Mouse (Mus musculus) forebrain, embryonic 15.5 days (tissue): ENCODE measurements around the gene Hrct1. TPM values are rescaled to one million over a fixed set of nuclear protein-coding genes. Genes with fewer than 3 reads are reported as not detected.

Source experiments
- ATAC-seq: fragments of 200-750 bp; cut with Nextera tagmentation; replicated peaks from 2 replicates; pipeline ENCODE4 v1.8.0; 2017; ENCODE audit warnings: mild to moderate bottlenecking, moderate TSS enrichment, moderate library complexity
- H3K27ac ChIP-seq: fragments of 300-500 bp; sonication (generic); replicated peaks from 2 replicates; pipeline ENCODE4 v1.5.1; 2015; ENCODE audit warnings: mild to moderate bottlenecking, inconsistent platforms
- H3K27me3 ChIP-seq: fragments of 300-500 bp; sonication (generic); 2 replicates; pipeline ENCODE4 v1.6.1; 2015; ENCODE audit warnings: inconsistent platforms
- H3K36me3 ChIP-seq: fragments of 300-500 bp; sonication (generic); 2 replicates; pipeline ENCODE4 v1.6.1; 2015; ENCODE audit warnings: mild to moderate bottlenecking, inconsistent platforms
- H3K4me1 ChIP-seq: fragments of 300-500 bp; sonication (generic); 2 replicates; pipeline ENCODE4 v1.6.1; 2015; ENCODE audit warnings: inconsistent platforms
- H3K4me2 ChIP-seq: fragments of 300-500 bp; sonication (generic); replicated peaks from 2 replicates; pipeline ENCODE4 v1.6.1; 2015; ENCODE audit warnings: mild to moderate bottlenecking, inconsistent platforms
- H3K4me3 ChIP-seq: fragments of 300-500 bp; sonication (generic); 2 replicates; pipeline ENCODE4 v1.5.1; 2015; ENCODE audit warnings: mild to moderate bottlenecking, inconsistent platforms
- H3K9ac ChIP-seq: fragments of 300-500 bp; sonication (generic); replicated peaks from 2 replicates; pipeline ENCODE4 v1.6.1; 2015; ENCODE audit warnings: mild to moderate bottlenecking, inconsistent platforms
- H3K9me3 ChIP-seq: fragments of 300-500 bp; sonication (generic); 2 replicates; pipeline ENCODE4 v1.6.1; 2016; ENCODE audit warnings: inconsistent platforms
- WGBS: fragments of 180-500 bp; shearing (Covaris S2); methylation state at CpG from one replicate; pipeline ENCODE4 v1.1.7; 2015; ENCODE audit warnings: mixed read lengths; 5-methylcytosine and 5-hydroxymethylcytosine counted together
- polyA plus RNA-seq: library from polyadenylated mRNA; unstranded; fragments of >200 nt; fragmentation: Nextera tagmentation; extraction: Ambion mirVana; gene quantifications from 2 replicates; pipeline ENCODE4 v1.2.1, GENCODE M21; 2015

The Hrct1 gene
- polyA plus RNA-seq, 1 experiment from 2014 or later: 0.19 TPM

GRCm38 (mm10) chr4:43759571-43760418, 32.8 kb downstream of the Hrct1 start:
- Histone ChIP-seq H3K4me2 (no peak overlapping the region), H3K4me3 (no peak overlapping the region), H3K9me3 (no peaks in the 10 kb centered on the region), H3K27me3 (no peaks in the 10 kb centered on the region), H3K36me3 (no peaks in the 10 kb centered on the region), H3K27ac (no peak overlapping the region), H3K9ac (no peak overlapping the region), H3K4me1 (no peaks in the 10 kb centered on the region)
- no peak for ATAC-seq
- 83% methylated on average over 21 of the region's 21 CpGs for WGBS

GRCm38 (mm10) chr4:43760460-43760859, 33.5 kb downstream of the Hrct1 start:
- H3K27ac ChIP-seq: no peak overlapping the region
- no peak overlapping the region for H3K4me2 ChIP-seq
- no peaks in the 10 kb centered on the region for H3K9me3 ChIP-seq
- no peaks in the 10 kb centered on the region for H3K4me1 ChIP-seq
- H3K4me3 ChIP-seq: no peak overlapping the region
- no peak for ATAC-seq
- no peaks in the 10 kb centered on the region for H3K27me3 ChIP-seq
- H3K36me3 ChIP-seq: no peaks in the 10 kb centered on the region
- H3K9ac ChIP-seq: no peak overlapping the region
- WGBS: 75% methylated on average over 10 of the region's 10 CpGs

- H3K4me1 ChIP-seq: no peaks in the 10 kb centered on the region
- no peaks in the 10 kb centered on the region for H3K27me3 ChIP-seq
- no peak overlapping the region for H3K4me2 ChIP-seq
- 80% methylated on average over 2 of the region's 2 CpGs for WGBS
- H3K9ac ChIP-seq: no peak overlapping the region
- H3K4me3 ChIP-seq: no peak overlapping the region
- H3K36me3 ChIP-seq: no peaks in the 10 kb centered on the region
- H3K9me3 ChIP-seq: no peaks in the 10 kb centered on the region
- no peak for ATAC-seq
- H3K27ac ChIP-seq: no peak overlapping the region
Measured at GRCm38 (mm10) chr4:43761336-43761735, 34.3 kb downstream of the Hrct1 start.

- no peak for ATAC-seq
- Histone ChIP-seq H3K27ac (no peak overlapping the region), H3K4me3 (no peak overlapping the region), H3K9me3 (no peaks in the 10 kb centered on the region), H3K27me3 (no peaks in the 10 kb centered on the region), H3K9ac (no peak overlapping the region), H3K36me3 (no peaks in the 10 kb centered on the region), H3K4me2 (no peak overlapping the region), H3K4me1 (no peaks in the 10 kb centered on the region)
- 23% methylated on average over 7 of the region's 7 CpGs for WGBS
Measured at GRCm38 (mm10) chr4:43763410-43763809, 36.4 kb downstream of the Hrct1 start.

GRCm38 (mm10) chr4:43768341-43768740, 41.4 kb downstream of the Hrct1 start:
- no peaks in the 10 kb centered on the region for H3K27me3 ChIP-seq
- H3K9me3 ChIP-seq: no peaks in the 10 kb centered on the region
- no peak for ATAC-seq
- H3K4me2 ChIP-seq: no peak overlapping the region
- H3K4me3 ChIP-seq: no peak overlapping the region
- WGBS: 90% methylated on average over 5 of the region's 5 CpGs
- H3K4me1 ChIP-seq: no peaks in the 10 kb centered on the region
- no peaks in the 10 kb centered on the region for H3K36me3 ChIP-seq
- H3K27ac ChIP-seq: no peak overlapping the region
- no peak overlapping the region for H3K9ac ChIP-seq

- no peak for ATAC-seq
- Histone ChIP-seq H3K4me2 (no peak overlapping the region), H3K36me3 (no peaks in the 10 kb centered on the region), H3K9ac (no peak overlapping the region), H3K27ac (no peak overlapping the region), H3K4me1 (no peaks in the 10 kb centered on the region), H3K4me3 (no peak overlapping the region), H3K27me3 (no peaks in the 10 kb centered on the region), H3K9me3 (no peaks in the 10 kb centered on the region)
- WGBS: 100% methylated on average over 2 of the region's 2 CpGs
Measured at GRCm38 (mm10) chr4:43769374-43769773, 42.4 kb downstream of the Hrct1 start.

- Histone ChIP-seq H3K4me2 (no peak within 1 kb of the TSS), H3K9ac (no peak within 1 kb of the TSS), H3K4me1 (no peaks in the 10 kb centered on the region), H3K4me3 (no peak within 1 kb of the TSS), H3K27ac (no peak within 1 kb of the TSS), H3K9me3 (no peaks in the 10 kb centered on the region), H3K27me3 (no peaks in the 10 kb centered on the region), H3K36me3 (no peaks in the 10 kb centered on the region)
- ATAC-seq: no peak
- WGBS: 86% methylated on average over 6 of the region's 6 CpGs
Measured at GRCm38 (mm10) chr4:43770909-43771308, 43.9 kb downstream of the Hrct1 start, which contains the start of gene Olfr159. Gene Olfr159, minus strand, starts transcription at chr4:43771009.

- no peak overlapping the region for H3K4me2 ChIP-seq
- H3K36me3 ChIP-seq: no peaks in the 10 kb centered on the region
- H3K27me3 ChIP-seq: no peaks in the 10 kb centered on the region
- H3K9ac ChIP-seq: no peak overlapping the region
- no peak overlapping the region for H3K27ac ChIP-seq
- WGBS: 67% methylated on average over 6 of the region's 6 CpGs
- H3K9me3 ChIP-seq: no peaks in the 10 kb centered on the region
- H3K4me3 ChIP-seq: no peak overlapping the region
- no peaks in the 10 kb centered on the region for H3K4me1 ChIP-seq
- no peak for ATAC-seq
Measured at GRCm38 (mm10) chr4:43771626-43772025, 44.6 kb downstream of the Hrct1 start.

GRCm38 (mm10) chr4:43772304-43772703, 45.3 kb downstream of the Hrct1 start:
- H3K36me3 ChIP-seq: no peaks in the 10 kb centered on the region
- no peak for ATAC-seq
- H3K9me3 ChIP-seq: no peaks in the 10 kb centered on the region
- no peak overlapping the region for H3K9ac ChIP-seq
- H3K4me2 ChIP-seq: no peak overlapping the region
- H3K4me3 ChIP-seq: no peak overlapping the region
- H3K27ac ChIP-seq: no peak overlapping the region
- WGBS: 28% methylated on average over 2 of the region's 2 CpGs
- no peaks in the 10 kb centered on the region for H3K27me3 ChIP-seq
- no peaks in the 10 kb centered on the region for H3K4me1 ChIP-seq

Other genes with a start within 250 kb of the Hrct1 start
- gene Sit1, start 243.5 kb upstream of the Hrct1 start, polyA plus RNA-seq: not detected in 2 replicates
- gene Ccdc107, start 234.3 kb upstream of the Hrct1 start, polyA plus RNA-seq: 61.0 and 61.8 TPM in 2 replicates
- gene Arhgef39, start 227.5 kb upstream of the Hrct1 start, polyA plus RNA-seq: 17.5 and 25.3 TPM in 2 replicates
- 0.19 and 0.41 TPM in 2 replicates for gene Car9, start 220.2 kb upstream of the Hrct1 start, polyA plus RNA-seq
- 9.7 and 9.8 TPM in 2 replicates for gene Tpm2, start 203.4 kb upstream of the Hrct1 start, polyA plus RNA-seq
- 77.7 and 78.8 TPM in 2 replicates for gene Creb3, start 164.9 kb upstream of the Hrct1 start, polyA plus RNA-seq
- gene Tln1, start 164.5 kb upstream of the Hrct1 start, polyA plus RNA-seq: 53.2 and 54.2 TPM in 2 replicates
- gene Rgp1, start 148.5 kb upstream of the Hrct1 start, polyA plus RNA-seq: 21.5 and 28.2 TPM in 2 replicates
- 59.1 and 61.0 TPM in 2 replicates for gene Gba2, start 148.3 kb upstream of the Hrct1 start, polyA plus RNA-seq
- gene Msmp, start 142.7 kb upstream of the Hrct1 start, polyA plus RNA-seq: 0.56 and 0.81 TPM in 2 replicates
- gene Npr2, start 95.3 kb upstream of the Hrct1 start, polyA plus RNA-seq: 12.7 and 15.4 TPM in 2 replicates
- gene Spag8, start 73.6 kb upstream of the Hrct1 start, polyA plus RNA-seq: 4.3 and 6.7 TPM in 2 replicates
- gene Hint2, start 70.7 kb upstream of the Hrct1 start, polyA plus RNA-seq: 65.5 and 74.0 TPM in 2 replicates
- gene Tmem8b, start 58.2 kb upstream of the Hrct1 start, polyA plus RNA-seq: 16.2 TPM in 2 replicates
- gene Fam221b, start 58.0 kb upstream of the Hrct1 start, polyA plus RNA-seq: 1.6 and 1.7 TPM in 2 replicates
- gene Olfr70, start 26.4 kb upstream of the Hrct1 start, polyA plus RNA-seq: not detected in 2 replicates
- gene Olfr71, start 16.9 kb upstream of the Hrct1 start, polyA plus RNA-seq: not detected in 2 replicates
- 0.08 TPM in 1 of 2 replicates, not detected in the other for gene Spaar, start 2.8 kb downstream of the Hrct1 start, polyA plus RNA-seq
- gene Olfr159, start 43.8 kb downstream of the Hrct1 start, polyA plus RNA-seq: not detected in 2 replicates
- not detected in 2 replicates for gene Olfr156, start 96.7 kb downstream of the Hrct1 start, polyA plus RNA-seq
- not detected in 2 replicates for gene Olfr157, start 113.0 kb downstream of the Hrct1 start, polyA plus RNA-seq
- not detected in 2 replicates for gene Olfr155, start 124.4 kb downstream of the Hrct1 start, polyA plus RNA-seq
- gene Reck, start 148.3 kb downstream of the Hrct1 start, polyA plus RNA-seq: 4.1 and 4.4 TPM in 2 replicates
- gene Glipr2, start 230.2 kb downstream of the Hrct1 start, polyA plus RNA-seq: 29.7 and 30.0 TPM in 2 replicates